In genomic region chr11:35513343-35513742, GRCm38 (mm10) we compare ENCODE assay signal across 13 mouse cellular contexts.
DNase-seq lines count a peak whose midpoint lies in the region; ATAC-seq and TF ChIP-seq lines count a peak whose summit lies in the region.
"Had no signal": no experiment of that assay in that cellular context is flagged by ENCODE, and none has a peak within 500 bp of the region (broad histone marks: within the 10 kb centered on the region; RNA-seq: fewer than 3 reads in every experiment).

No protein-coding gene starts in this region.

- DNase-seq in brain, adult 2 months (ENCODE audit: low read depth, low spot score): peak; percentile 36
- DNase-seq in midbrain, embryonic 14.5 days: peak; percentile 59
- DNase-seq in gastrocnemius, adult 2 months: no peak
- DNase-seq in spleen, postnatal 10 days (ENCODE audit: low spot score in 2 of 2): no peak
- DNase-seq: adrenal gland, postnatal 36 days; cerebellum, adult 8-10 months; heart, postnatal 10 days had no signal

- peak overlapping the region; percentile 51 for H3K27ac ChIP-seq in embryonic facial prominence, embryonic 13.5 days
- peak overlapping the region; percentile 82 for H3K27ac ChIP-seq in hindbrain, embryonic 12.5 days
- H3K27ac ChIP-seq in midbrain, embryonic 14.5 days (replicated peaks; ENCODE audit: low read depth, low read length): peak overlapping the region; percentile 41; the same call in 1 of the 2 replicates
- H3K27ac ChIP-seq in gastrocnemius, adult 2 months: no peak overlapping the region
- H3K27ac ChIP-seq: kidney, embryonic 15.5 days; liver, embryonic 14.5 days had no signal

- no peak overlapping the region for H3K9ac ChIP-seq in embryonic facial prominence, embryonic 13.5 days
- H3K9ac ChIP-seq in hindbrain, embryonic 12.5 days: no peak overlapping the region
- H3K9ac ChIP-seq in midbrain, embryonic 14.5 days (replicated peaks; ENCODE audit: low read length): peak overlapping the region; percentile 6; the same call in 1 of the 2 replicates
- H3K9ac ChIP-seq: kidney, embryonic 15.5 days; liver, embryonic 14.5 days had no signal

- no peak for ATAC-seq in embryonic facial prominence, embryonic 13.5 days (ENCODE audit: insufficient number of reproducible peaks, insufficient read depth, low FRiP score, low TSS enrichment, low read depth)
- peak; percentile 75 for ATAC-seq in hindbrain, embryonic 12.5 days (ENCODE audit: low FRiP score)
- ATAC-seq in midbrain, embryonic 14.5 days (ENCODE audit: low FRiP score, low TSS enrichment): no peak
- no peak for ATAC-seq in erythroblast, adult 5-6 weeks (replicated peaks; ENCODE audit: low FRiP score, poor library complexity, severe bottlenecking)

- no peaks in the 10 kb centered on the region; the same call in 1 of the 2 replicates for H3K27me3 ChIP-seq in embryonic facial prominence, embryonic 13.5 days
- H3K27me3 ChIP-seq in hindbrain, embryonic 12.5 days: no peaks in the 10 kb centered on the region
- no peaks in the 10 kb centered on the region; the same call in 1 of the 2 replicates for H3K27me3 ChIP-seq in midbrain, embryonic 14.5 days (ENCODE audit: control insufficient read depth, insufficient read depth, low read length)
- H3K27me3 ChIP-seq: kidney, embryonic 15.5 days had no signal

- H3K4me3 ChIP-seq in embryonic facial prominence, embryonic 13.5 days: no peak overlapping the region
- H3K4me3 ChIP-seq in hindbrain, embryonic 12.5 days: no peak overlapping the region
- H3K4me3 ChIP-seq in midbrain, embryonic 14.5 days (replicated peaks; ENCODE audit: low read depth, low read length): no peak overlapping the region
- H3K4me3 ChIP-seq in gastrocnemius, adult 2 months: no peak overlapping the region
- H3K4me3 ChIP-seq: erythroblast, embryonic 14.5 days; kidney, embryonic 15.5 days had no signal

- H3K4me1 ChIP-seq in embryonic facial prominence, embryonic 13.5 days: peaks cover 64% of the 10 kb centered on the region
- H3K4me1 ChIP-seq in hindbrain, embryonic 12.5 days: peaks cover 46% of the 10 kb centered on the region
- H3K4me1 ChIP-seq in midbrain, embryonic 14.5 days (ENCODE audit: control insufficient read depth, insufficient read depth, low read length): peaks cover 11% of the 10 kb centered on the region

- no peak for TF ChIP-seq CTCF in gastrocnemius, adult 2 months (IDR thresholded peaks at IDR 0.05)

- H3K9me3 ChIP-seq in embryonic facial prominence, embryonic 13.5 days: 0 out of 2 replicates have a peak, but pooled peaks cover 3% of the 10 kb centered on the region
- 0 out of 2 replicates have a peak, but pooled peaks cover 3% of the 10 kb centered on the region for H3K9me3 ChIP-seq in hindbrain, embryonic 12.5 days (replicated peaks)
- no peaks in the 10 kb centered on the region for H3K9me3 ChIP-seq in midbrain, embryonic 14.5 days (ENCODE audit: control insufficient read depth, low read length)
- H3K9me3 ChIP-seq: kidney, embryonic 15.5 days had no signal

- peak overlapping the region; percentile 27; the same call in 1 of the 2 replicates for H3K4me2 ChIP-seq in embryonic facial prominence, embryonic 13.5 days
- H3K4me2 ChIP-seq in hindbrain, embryonic 12.5 days (replicated peaks): peak overlapping the region; percentile 5
- H3K4me2 ChIP-seq in midbrain, embryonic 14.5 days (ENCODE audit: low read length): peak overlapping the region; percentile 20; the same call in 1 of the 2 replicates
- H3K4me2 ChIP-seq: kidney, embryonic 15.5 days had no signal

- intact Hi-C loops in gastrocnemius, adult 2 months (cut with DNase I): no loop called here

- 19% methylated on average over 6 of the region's 6 CpGs for WGBS in embryonic facial prominence, embryonic 13.5 days
- 4% methylated on average over 6 of the region's 6 CpGs for WGBS in hindbrain, embryonic 12.5 days
- WGBS in midbrain, embryonic 14.5 days: 3% methylated on average over 6 of the region's 6 CpGs

- no peaks in the 10 kb centered on the region for H3K36me3 ChIP-seq in embryonic facial prominence, embryonic 13.5 days
- no peaks in the 10 kb centered on the region for H3K36me3 ChIP-seq in hindbrain, embryonic 12.5 days
- no peaks in the 10 kb centered on the region for H3K36me3 ChIP-seq in midbrain, embryonic 14.5 days (ENCODE audit: control insufficient read depth, insufficient read depth, low read length)
- H3K36me3 ChIP-seq: kidney, embryonic 15.5 days had no signal

Comparison
In these comparisons a context has a peak if more than half of its experiments do, and no peak if none do; other contexts are left out.
1. DNase-seq: peak in brain, adult 2 months (single experiment) and midbrain, embryonic 14.5 days (single experiment); none in gastrocnemius, adult 2 months (single experiment) and spleen, postnatal 10 days (0 of 2).
2. Peak in every context shown above with its lines, with median percentiles within 50 percentile points of each other: H3K4me2 ChIP-seq.